Mouse (Mus musculus): ENCODE measurements around the gene 2310007B03Rik. TPM values are rescaled to one million over a fixed set of nuclear protein-coding genes. Genes with fewer than 3 reads are reported as not detected.
"Not testable (repeated sequence)": the region's sequence is repeated elsewhere in the genome, so short reads cannot be mapped to it uniquely, and the experiment has no call there.

2310007B03Rik gene
- polyA plus RNA-seq (2015; fragmentation: Nextera tagmentation; extraction: Ambion mirVana) = 18.3 and 21.8 TPM in 2 replicates

DNA sequence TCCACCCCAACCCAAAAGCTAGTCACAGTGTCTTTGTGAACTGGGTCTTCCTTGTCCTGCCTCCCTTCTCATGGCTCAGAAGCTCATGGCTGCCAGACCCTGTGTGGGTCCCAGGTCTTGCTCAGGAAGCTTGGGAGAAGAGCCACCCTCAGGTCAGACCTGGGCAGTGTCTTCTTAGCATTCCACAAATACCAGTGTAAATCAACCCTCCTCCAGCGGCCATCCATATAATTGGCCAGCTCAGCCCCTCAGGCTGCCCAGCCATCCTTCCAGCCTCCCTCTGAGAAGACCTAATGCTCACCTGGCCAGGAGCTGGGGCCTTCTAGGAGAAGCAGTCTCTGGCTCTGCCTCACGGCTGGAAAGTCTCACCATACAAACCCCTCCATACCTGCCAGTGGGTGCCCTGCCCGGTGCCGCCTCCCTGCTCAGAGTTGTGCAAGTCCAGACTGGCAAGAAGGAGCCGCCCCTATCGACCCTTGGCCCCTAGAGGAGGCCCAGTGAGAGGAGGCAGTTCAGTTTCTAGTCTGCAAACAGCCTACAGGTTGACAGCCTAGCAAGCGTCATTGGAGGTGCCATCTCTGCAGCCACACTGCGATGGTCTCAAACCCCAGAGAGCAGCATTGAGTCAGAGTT, at the start of gene 2310007B03Rik:
2310007B03Rik (minus strand) TSS at position 448 of the 633 bp plus-strand sequence.
- Histone ChIP-seq H3K4me1 (peaks cover 21% of the 10 kb centered on the region; the same call in 1 of the 2 replicates), H3K4me2 (replicated peaks) (no peak within 1 kb of the TSS), H3K36me3 (no peaks in the 10 kb centered on the region), H3K27ac (replicated peaks) (peak within 1 kb of the TSS; percentile 56), H3K27me3 (no peaks in the 10 kb centered on the region), H3K4me3 (replicated peaks) (0 out of 2 replicates have a peak within 1 kb of the TSS, but pooled peaks have one; percentile 2), H3K9me3 (replicated peaks) (no peaks in the 10 kb centered on the region), H3K9ac (no peak within 1 kb of the TSS)
- no peak for ATAC-seq (ENCODE audit: insufficient number of reproducible peaks, low FRiP score, low TSS enrichment, low read depth)
- WGBS = 59% methylated on average over 8 of the region's 8 CpGs

DNA sequence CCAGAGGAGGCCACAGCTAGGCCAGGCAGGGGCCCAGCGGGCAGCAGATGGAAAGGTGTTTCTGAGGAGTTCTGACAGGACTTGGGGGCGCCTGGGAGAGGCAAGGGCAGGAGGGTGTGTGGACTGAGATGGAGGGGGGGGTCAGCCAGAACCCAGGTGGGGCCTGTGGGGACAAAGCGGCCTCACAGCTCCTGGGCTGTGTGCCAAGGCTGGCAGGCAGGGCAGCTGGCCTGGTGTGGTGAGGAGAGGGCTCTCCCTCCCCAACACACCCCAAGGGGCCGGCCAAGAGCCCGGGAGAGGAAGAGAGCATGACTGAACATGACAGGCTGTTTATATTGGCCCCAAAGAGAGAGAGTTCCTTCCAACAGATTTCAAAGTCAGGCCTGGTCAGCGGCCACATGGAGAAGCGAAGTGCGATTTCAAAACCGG, 49.5 kb upstream of the 2310007B03Rik start:
- peak; percentile 83 for ATAC-seq (ENCODE audit: insufficient number of reproducible peaks, low FRiP score, low TSS enrichment, low read depth)
- no peaks in the 10 kb centered on the region for H3K9me3 ChIP-seq (replicated peaks)
- 26% methylated on average over 9 of the region's 9 CpGs for WGBS
- H3K4me1 ChIP-seq = peaks cover 61% of the 10 kb centered on the region
- H3K9ac ChIP-seq = no peak overlapping the region
- H3K27me3 ChIP-seq = no peaks in the 10 kb centered on the region
- peak overlapping the region; percentile 83 for H3K27ac ChIP-seq (replicated peaks)
- no peaks in the 10 kb centered on the region for H3K36me3 ChIP-seq
- H3K4me3 ChIP-seq (replicated peaks) = no peak overlapping the region
- no peak overlapping the region for H3K4me2 ChIP-seq (replicated peaks)

DNA sequence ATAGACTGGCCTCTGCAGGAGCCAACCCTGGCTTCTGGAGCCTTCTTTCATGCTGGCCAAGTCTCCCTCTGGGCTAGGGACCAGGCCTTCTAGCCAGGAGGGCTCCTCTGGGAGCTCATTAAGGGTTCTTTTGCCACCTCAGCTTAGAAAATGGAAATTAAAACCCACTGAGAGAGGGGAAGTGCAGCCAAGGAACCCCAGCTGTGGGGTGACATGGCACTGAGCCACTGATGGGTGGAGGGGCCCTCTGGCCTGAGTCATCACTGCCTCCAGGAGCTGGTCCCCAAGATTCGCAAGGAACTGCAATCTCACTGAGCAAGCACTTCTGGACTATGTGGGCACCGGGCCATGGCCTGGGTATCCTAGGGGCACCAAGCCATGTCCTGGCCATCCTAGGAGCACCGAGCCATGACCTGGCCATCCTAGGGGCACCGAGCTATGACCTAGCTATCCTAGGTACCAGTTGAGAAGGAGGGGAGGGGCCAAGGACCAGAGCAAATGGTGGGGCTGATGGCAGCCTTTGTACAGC, 46.9 kb upstream of the 2310007B03Rik start:
- no peaks in the 10 kb centered on the region for H3K9me3 ChIP-seq (replicated peaks)
- no peak overlapping the region for H3K4me3 ChIP-seq (replicated peaks)
- no peak overlapping the region for H3K9ac ChIP-seq
- WGBS = 91% methylated on average over 4 of the region's 4 CpGs
- ATAC-seq (ENCODE audit: insufficient number of reproducible peaks, low FRiP score, low TSS enrichment, low read depth) = no peak
- no peak overlapping the region for H3K27ac ChIP-seq (replicated peaks)
- no peaks in the 10 kb centered on the region for H3K36me3 ChIP-seq
- H3K4me1 ChIP-seq = peaks cover 46% of the 10 kb centered on the region
- H3K27me3 ChIP-seq = no peaks in the 10 kb centered on the region
- H3K4me2 ChIP-seq (replicated peaks) = no peak overlapping the region

DNA sequence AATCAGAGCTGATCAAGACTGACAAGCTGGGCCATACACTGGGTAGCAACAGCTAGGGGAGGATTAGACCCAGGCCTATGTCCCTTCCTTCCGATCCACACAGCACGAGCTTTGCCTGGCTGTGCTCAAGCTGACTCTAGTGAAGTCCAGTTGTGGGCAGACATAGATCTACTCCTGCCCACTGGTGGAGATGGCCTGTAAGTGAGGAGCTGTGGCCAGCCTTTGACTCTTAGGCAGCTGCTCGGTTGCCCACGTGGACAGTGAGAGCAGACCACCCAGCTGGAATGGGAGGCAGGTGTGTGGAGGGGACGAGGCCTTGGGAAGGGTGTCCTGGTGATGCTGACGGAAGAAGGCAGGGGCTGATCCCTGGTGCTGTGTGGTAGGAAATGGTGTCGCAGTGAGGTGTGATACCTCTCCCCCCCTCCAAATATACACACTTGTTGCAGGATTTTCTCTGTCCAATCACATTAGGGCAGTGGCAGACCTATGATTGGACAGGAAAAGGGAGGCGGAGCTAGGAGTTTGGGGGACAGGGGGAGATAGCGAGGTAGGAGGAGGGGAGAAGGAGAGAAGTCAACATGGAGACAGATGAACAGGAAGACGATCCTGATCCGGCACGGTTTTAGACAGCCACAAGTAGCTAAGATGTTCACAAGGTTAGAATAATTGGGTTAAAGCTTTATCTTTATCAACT, 45.7 kb upstream of the 2310007B03Rik start:
- H3K36me3 ChIP-seq = no peaks in the 10 kb centered on the region
- H3K27ac ChIP-seq (replicated peaks) = no peak overlapping the region
- 62% methylated on average over 12 of the region's 12 CpGs for WGBS
- H3K4me1 ChIP-seq = peaks cover 36% of the 10 kb centered on the region
- H3K27me3 ChIP-seq = no peaks in the 10 kb centered on the region
- H3K9ac ChIP-seq = no peak overlapping the region
- H3K4me2 ChIP-seq (replicated peaks) = no peak overlapping the region
- no peak overlapping the region for H3K4me3 ChIP-seq (replicated peaks)
- no peaks in the 10 kb centered on the region for H3K9me3 ChIP-seq (replicated peaks)
- no peak for ATAC-seq (ENCODE audit: insufficient number of reproducible peaks, low FRiP score, low TSS enrichment, low read depth)

DNA sequence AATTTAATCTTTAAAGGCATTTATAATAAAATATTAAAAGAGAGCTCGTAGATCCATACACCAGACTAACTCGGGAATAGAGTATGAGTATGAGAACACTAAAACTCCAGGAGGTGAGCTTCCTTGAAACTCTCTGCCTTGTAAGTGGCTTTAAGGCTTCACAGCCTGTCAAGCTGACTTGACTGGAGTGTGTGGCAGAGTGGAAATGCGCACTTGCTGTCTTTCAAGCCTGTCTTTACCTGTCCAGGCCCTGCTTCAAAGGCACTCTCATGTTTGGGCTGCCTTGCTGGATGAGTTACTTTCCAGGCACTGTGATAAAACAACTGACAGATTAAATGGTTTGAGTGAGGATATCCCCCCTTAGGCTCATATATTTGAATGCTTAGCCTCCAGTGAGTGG, 37.2 kb upstream of the 2310007B03Rik start:
- H3K27me3 ChIP-seq = no peaks in the 10 kb centered on the region
- H3K9ac ChIP-seq = no peak overlapping the region
- no peaks in the 10 kb centered on the region for H3K36me3 ChIP-seq
- H3K27ac ChIP-seq (replicated peaks) = no peak overlapping the region
- no peak for ATAC-seq (ENCODE audit: insufficient number of reproducible peaks, low FRiP score, low TSS enrichment, low read depth)
- WGBS = 64% methylated on average over 3 of the region's 3 CpGs
- no peak overlapping the region for H3K4me2 ChIP-seq (replicated peaks)
- H3K9me3 ChIP-seq (replicated peaks) = no peaks in the 10 kb centered on the region
- H3K4me1 ChIP-seq = no peaks in the 10 kb centered on the region
- no peak overlapping the region for H3K4me3 ChIP-seq (replicated peaks)

DNA sequence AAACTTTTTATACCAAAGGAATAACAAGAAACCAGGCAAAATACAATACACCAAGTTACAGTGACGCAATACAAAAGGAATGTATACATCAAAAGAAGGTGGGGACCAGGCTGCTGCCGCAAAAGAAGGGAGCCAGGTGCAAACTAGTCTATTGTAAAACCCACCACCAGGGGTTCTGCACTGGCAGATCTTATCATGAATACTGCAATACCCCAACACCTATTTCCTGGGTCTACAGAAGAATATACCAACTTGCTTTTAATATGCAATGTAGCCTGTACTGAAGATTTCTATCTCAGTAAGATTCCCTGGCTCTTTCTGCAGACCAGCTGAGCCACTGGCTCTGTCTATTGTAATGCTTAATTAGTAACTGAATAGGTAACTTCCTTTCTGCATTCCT, 36.7 kb upstream of the 2310007B03Rik start:
- H3K4me2 ChIP-seq (replicated peaks); H3K4me3 ChIP-seq (replicated peaks); ATAC-seq (ENCODE audit: insufficient number of reproducible peaks, low FRiP score, low TSS enrichment, low read depth); H3K27me3 ChIP-seq; H3K36me3 ChIP-seq; H3K4me1 ChIP-seq; H3K9ac ChIP-seq; H3K9me3 ChIP-seq (replicated peaks); H3K27ac ChIP-seq (replicated peaks): not testable (repeated sequence)
- 68% methylated on average over 2 of the region's 2 CpGs for WGBS

DNA sequence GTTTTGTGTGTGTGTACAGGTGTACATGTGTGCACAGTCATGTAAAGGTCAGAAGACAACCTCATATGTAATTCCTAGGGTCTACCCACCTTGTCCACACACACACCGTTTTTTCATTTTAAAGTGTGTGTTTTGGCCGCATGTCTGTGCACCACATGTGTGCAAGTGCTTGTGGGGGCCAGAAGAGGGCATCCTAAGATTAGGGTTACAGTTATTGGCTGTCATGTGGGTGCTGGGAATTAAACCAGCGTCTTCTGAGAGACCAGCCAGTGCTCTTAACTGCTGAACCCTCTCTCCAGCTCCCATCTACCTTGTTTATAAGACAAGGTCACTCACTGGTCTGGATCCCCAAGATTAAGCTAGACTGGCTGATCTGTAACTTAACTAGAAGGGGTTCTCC, 34.2 kb upstream of the 2310007B03Rik start:
- 92% methylated on average over 3 of the region's 3 CpGs for WGBS
- no peak overlapping the region for H3K27ac ChIP-seq (replicated peaks)
- 0 out of 2 replicates have a peak, but pooled peaks cover 6% of the 10 kb centered on the region for H3K4me1 ChIP-seq
- no peak overlapping the region for H3K4me2 ChIP-seq (replicated peaks)
- no peaks in the 10 kb centered on the region for H3K9me3 ChIP-seq (replicated peaks)
- no peak overlapping the region for H3K4me3 ChIP-seq (replicated peaks)
- peaks cover 10% of the 10 kb centered on the region for H3K27me3 ChIP-seq
- ATAC-seq (ENCODE audit: insufficient number of reproducible peaks, low FRiP score, low TSS enrichment, low read depth) = no peak
- no peak overlapping the region for H3K9ac ChIP-seq
- H3K36me3 ChIP-seq = no peaks in the 10 kb centered on the region

DNA sequence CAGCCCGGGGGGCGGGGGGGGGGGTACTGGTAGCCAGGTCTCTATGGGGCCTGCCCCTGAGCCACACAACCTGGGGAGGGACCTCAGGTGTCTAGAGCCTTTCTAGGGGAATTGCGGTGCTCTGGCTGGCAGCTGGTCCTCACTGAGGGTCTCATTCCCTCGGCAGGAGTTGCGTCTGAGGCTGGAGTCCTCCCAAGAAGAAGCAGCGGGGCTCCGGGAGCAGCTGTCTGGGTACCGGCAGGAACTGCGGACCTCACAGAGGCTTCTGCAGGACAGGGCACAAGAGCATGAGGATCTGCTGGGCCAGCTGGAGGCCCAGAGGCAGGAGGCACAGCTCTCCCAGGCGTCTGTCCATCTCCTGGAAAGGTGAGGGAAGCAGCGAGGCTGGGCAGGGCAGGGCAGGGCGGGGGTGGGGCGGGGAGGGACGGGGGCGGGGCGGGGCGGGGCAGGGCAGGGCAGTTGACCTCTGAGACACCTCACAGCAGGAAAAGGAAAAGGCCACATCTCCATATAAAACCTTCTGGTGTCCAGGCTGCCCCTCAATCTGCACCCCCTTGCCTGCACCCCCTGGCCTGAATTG, 30.1 kb upstream of the 2310007B03Rik start:
- H3K27me3 ChIP-seq = peaks cover 17% of the 10 kb centered on the region
- WGBS = 17% methylated on average over 12 of the region's 17 CpGs
- no peak for ATAC-seq (ENCODE audit: insufficient number of reproducible peaks, low FRiP score, low TSS enrichment, low read depth)
- H3K9ac ChIP-seq = no peak overlapping the region
- H3K27ac ChIP-seq (replicated peaks) = no peak overlapping the region
- H3K36me3 ChIP-seq = no peaks in the 10 kb centered on the region
- no peak overlapping the region for H3K4me3 ChIP-seq (replicated peaks)
- no peaks in the 10 kb centered on the region for H3K9me3 ChIP-seq (replicated peaks)
- H3K4me1 ChIP-seq = 0 out of 2 replicates have a peak, but pooled peaks cover 6% of the 10 kb centered on the region
- no peak overlapping the region for H3K4me2 ChIP-seq (replicated peaks)

DNA sequence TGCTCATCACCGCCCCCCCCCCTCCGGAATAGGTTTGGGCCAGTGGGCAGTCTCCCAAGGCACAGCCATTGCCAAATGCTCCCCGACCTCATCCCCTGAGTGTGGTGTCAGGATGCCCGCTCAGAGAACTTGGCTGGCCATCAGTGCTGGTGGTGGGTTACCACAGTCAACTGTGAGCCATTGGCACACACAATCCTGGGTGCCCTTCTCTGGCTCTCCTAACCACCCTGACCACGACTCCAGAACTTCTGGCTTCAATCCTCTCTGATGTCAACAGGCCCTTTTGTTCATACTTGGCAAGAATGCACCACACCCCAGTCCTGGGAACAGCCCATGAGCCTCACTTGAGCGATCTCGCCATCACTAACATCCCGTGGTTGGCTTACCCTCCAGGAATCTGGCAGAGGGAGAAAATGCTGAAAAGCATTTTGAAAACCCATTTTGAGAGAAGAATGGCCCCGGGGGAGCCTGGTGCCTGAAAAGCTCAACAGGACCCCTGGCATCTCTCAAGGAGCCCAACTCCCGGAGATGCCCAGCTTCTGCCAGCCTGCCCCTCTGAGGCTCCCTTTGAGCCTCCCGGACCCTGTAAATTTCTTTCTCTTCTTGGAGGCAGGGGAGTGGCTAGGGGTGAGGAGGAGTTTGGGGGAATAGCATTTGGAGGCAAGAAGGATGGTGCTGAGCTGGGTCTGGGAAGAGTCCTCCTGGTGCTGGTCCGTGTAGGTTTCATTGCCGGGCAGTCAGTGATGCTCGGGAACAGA, 23.5 kb upstream of the 2310007B03Rik start:
- ATAC-seq (ENCODE audit: insufficient number of reproducible peaks, low FRiP score, low TSS enrichment, low read depth) = peak; percentile 31; the same call in 1 of the 2 replicates

DNA sequence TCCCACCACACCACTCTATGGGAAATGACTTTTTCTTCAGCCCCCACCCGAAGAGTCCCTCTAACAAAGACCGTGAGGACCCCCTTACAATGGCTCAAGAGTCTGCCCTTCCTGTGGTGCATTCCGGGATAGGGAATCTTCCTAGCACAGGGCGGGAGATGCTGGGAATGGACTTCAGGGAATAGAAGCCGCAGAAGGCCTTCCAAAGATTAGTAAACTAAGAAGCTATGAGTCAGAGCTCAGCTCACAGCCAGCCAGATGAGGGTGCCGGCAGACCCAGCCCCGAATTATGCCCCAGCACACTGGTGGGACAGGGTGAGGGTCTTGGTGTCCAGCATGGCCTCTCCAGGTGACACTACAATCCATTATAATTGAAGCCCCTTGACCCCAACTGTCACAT, 21.5 kb upstream of the 2310007B03Rik start:
- no peak overlapping the region for H3K9ac ChIP-seq
- H3K4me3 ChIP-seq (replicated peaks) = no peak overlapping the region
- no peak overlapping the region for H3K27ac ChIP-seq (replicated peaks)
- no peak for ATAC-seq (ENCODE audit: insufficient number of reproducible peaks, low FRiP score, low TSS enrichment, low read depth)
- 0 out of 2 replicates have a peak, but pooled peaks cover 5% of the 10 kb centered on the region for H3K27me3 ChIP-seq
- H3K4me1 ChIP-seq = peaks cover 18% of the 10 kb centered on the region
- no peaks in the 10 kb centered on the region for H3K36me3 ChIP-seq
- 84% methylated on average over 7 of the region's 7 CpGs for WGBS
- no peak overlapping the region for H3K4me2 ChIP-seq (replicated peaks)
- H3K9me3 ChIP-seq (replicated peaks) = no peaks in the 10 kb centered on the region

More for the DNA sequence above, 23.5 kb upstream of the 2310007B03Rik start:
- Histone ChIP-seq H3K9me3 (replicated peaks) (no peaks in the 10 kb centered on the region), H3K4me2 (replicated peaks) (no peak overlapping the region), H3K27ac (replicated peaks) (no peak overlapping the region; the same call in 1 of the 2 replicates), H3K9ac (no peak overlapping the region), H3K27me3 (0 out of 2 replicates have a peak, but pooled peaks cover 5% of the 10 kb centered on the region), H3K36me3 (no peaks in the 10 kb centered on the region), H3K4me3 (replicated peaks) (no peak overlapping the region), H3K4me1 (peaks cover 15% of the 10 kb centered on the region)
- WGBS = 59% methylated on average over 14 of the region's 14 CpGs

Data from embryonic facial prominence, embryonic 15.5 days (tissue).